Mouse (Mus musculus) left cerebral cortex, postnatal 4 days (tissue): ENCODE results near the gene Fam117a. TPM values are rescaled to one million over a fixed set of nuclear protein-coding genes. Genes with fewer than 3 reads are reported as not detected.
"Not testable (repeated sequence)": the region's sequence is repeated elsewhere in the genome, so short reads cannot be mapped to it uniquely, and the experiment has no call there.

Source experiments
- DNase-seq: peaks from one replicate; pipeline ENCODE4 v3.0.0-alpha.2; 2022
- intact Hi-C: fragments of 180-260 bp; cut with DNase I; formaldehyde crosslinking; loops from one replicate; pipeline ENCODE4 v1.15.1; 2025
- total RNA-seq, 2 experiments: library from RNA; stranded (reverse); gene quantifications; 2 replicates each; pipeline ENCODE4 v1.2.3; 2021

The Fam117a gene
- total RNA-seq, 2 experiments from 2014 or later, result 4.5 to 4.8 TPM

- intact Hi-C loops, result no loop called here
- DNase-seq, result no peak
Measured at GRCm38 (mm10) chr11:95389006-95389405, 52.2 kb downstream of the Fam117a start.

- no peak for DNase-seq
- intact Hi-C loops, result no loop called here
Measured at GRCm38 (mm10) chr11:95390420-95390819, 53.6 kb downstream of the Fam117a start.

- intact Hi-C loops, result no loop called here
- DNase-seq, result no peak
Measured at GRCm38 (mm10) chr11:95391201-95391600, 54.4 kb downstream of the Fam117a start.

GRCm38 (mm10) chr11:95391743-95392142 is 54.9 kb downstream of the Fam117a start:
- intact Hi-C loops, result no loop called here
- DNase-seq, result peak; percentile 60

DNA sequence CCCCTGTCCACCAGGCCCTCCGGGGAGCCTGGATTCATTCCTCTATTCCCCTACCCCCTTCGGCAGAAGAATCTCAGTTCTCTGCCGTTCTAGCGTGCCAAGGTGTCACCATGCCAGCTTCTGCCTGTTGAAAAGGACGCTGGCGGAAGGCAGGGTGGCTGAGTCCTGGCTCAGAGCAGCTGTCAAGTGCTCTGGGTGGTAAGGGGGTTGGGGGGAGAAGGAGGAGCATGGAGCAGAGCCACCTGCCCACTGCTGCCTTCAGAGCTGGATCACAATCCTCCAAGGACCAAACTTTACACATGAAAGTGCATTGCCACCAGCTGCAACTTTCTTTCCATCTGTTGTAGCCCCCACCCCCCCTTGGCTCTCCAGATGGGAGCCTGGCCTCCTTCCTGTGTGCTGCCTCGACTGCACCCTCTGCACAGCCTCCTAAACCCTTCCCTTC is 55.4 kb downstream of the Fam117a start:
- intact Hi-C loops, result no loop called here
- peak; percentile 95 for DNase-seq

- intact Hi-C loops, result no loop called here
- DNase-seq, result peak; percentile 61
Measured at GRCm38 (mm10) chr11:95392708-95393499, 56.1 kb downstream of the Fam117a start.

DNA sequence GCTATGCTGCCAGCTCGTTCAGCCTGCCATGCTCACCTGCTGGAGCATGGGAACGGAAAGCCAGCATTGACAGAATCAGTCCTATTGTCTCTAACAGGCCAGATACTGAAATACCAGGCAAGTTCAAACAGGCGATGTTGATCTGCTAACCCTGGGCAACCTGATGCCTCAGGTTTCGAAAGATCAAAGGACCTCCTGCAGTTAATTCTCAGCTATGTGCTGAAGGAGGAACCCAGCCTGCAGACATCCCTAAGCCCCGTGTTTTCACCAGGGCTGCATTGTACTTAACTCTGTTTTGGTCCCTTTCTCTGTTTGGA is 56.6 kb downstream of the Fam117a start:
- intact Hi-C loops, result no loop called here
- DNase-seq, result no peak

DNA sequence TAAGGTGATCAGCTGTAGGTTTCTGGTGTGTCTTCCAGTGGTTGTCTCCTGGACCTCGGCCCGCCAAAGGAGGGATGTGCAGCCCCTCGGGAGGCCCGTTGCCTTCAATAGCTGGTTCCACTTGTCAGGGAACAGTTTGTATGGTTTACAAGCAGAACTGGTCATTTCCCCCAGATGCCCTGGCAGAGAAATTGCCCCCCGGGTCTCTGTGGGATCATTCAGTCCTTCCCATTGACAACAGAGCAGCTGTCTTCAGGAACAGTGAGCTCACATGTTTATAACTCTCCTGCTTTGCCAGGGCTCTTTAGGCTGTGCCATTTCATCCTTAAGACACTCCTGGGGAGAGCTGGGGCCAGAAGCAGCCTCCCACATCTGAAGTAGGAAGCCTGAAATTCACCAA is 57.3 kb downstream of the Fam117a start:
- intact Hi-C loops, result no loop called here
- peak; percentile 78 for DNase-seq

DNA sequence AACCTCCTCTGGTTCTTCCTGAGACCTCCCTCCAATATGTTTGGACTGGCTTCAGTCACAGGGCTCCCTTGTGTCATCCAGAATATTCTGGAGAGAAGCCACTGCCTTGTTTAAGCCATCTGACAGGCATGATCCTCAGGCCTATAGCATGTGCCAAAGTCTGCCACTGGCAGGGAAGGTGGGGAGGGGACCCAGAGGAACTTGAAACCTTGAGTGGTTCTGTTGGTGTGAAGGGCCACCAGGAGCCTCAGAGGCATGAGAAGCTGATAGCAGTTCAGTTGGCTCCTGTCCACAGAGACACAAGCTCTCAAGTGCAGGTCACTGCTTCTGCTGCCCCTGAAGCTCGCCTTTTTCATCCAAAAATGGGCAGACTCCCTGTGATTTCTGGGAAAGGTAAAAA is 59.7 kb downstream of the Fam117a start:
- intact Hi-C loops, result no loop called here
- DNase-seq, result peak; percentile 57

DNA sequence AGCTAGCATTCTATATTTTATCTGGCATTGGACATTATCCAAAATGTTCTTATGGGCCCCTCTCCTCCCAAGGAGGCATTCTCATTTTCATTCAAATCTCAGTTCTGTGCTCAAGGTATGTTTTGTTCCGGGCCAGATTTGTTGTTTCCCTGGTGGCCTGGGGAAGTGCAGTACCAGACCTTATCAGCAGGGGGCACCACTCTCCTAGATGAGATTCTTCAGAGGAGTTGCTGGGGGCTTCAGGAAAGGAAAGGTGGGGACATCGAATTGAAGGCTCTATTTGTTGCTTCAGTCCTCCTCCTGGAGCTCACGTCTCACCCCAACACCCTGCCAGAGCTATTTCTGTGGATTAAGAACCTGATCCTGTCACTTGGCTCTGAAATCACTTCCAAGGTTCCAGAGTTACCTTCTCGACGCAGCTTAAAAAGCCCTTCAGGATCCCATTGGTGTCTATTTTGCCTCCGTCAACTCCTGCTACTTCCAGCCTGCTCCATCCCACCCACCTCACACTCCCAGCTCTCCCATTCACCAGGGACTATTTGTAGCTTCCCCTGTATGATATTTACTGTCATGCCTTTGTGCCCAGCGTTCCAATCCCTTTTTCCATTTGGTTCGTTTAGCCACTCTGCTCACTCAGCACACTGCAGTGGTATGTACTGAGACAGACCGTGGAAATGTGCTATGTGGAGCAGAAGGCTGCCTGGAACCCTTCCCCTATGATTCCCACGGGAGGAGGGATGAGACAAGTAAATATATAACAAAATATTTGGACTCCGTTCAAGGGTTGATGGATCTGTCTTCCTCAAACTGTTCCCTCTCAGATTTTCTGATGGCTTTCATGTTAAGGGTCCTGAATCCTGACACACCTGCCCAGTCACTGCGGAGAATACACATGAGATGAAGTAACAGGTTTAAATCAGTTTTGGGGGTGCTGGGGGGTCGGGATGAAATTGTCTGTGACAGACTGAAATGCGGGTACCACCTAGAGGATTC is 61.3 kb downstream of the Fam117a start:
- intact Hi-C loops, result loop anchor here (2.0 kb wide), 1 partner anchor 123 kb away; no protein-coding TSS in a partner anchor

GRCm38 (mm10) chr11:95399520-95400020 is 62.8 kb downstream of the Fam117a start:
- intact Hi-C loops, result loop anchor here (2.0 kb wide), 1 partner anchor 121 kb away; no protein-coding TSS in a partner anchor
- peak; percentile 49 for DNase-seq

More for the DNA sequence above, 61.3 kb downstream of the Fam117a start:
- DNase-seq, result peak; percentile 81

GRCm38 (mm10) chr11:95401568-95401967 is 64.8 kb downstream of the Fam117a start:
- intact Hi-C loops, result no loop called here
- no peak for DNase-seq

DNA sequence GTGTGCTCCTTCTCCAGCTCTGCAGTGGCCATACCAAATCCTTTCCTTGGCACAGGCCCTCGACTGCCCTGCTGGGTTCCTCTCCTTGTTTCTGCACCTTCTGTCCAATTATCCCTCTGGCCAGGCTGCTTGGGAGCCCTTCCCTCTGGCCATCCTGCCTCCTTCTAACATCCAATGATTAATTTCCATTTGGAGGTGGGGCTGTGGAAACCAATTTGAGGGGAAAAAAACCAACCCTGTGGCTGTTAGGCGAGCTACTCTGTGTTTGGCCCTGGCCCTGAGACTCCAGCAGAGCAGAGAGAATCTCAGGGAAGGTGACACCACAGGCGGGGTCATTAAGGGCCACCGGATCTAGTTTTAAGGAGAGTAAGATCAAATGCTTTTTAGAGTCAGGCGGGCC is 65.4 kb downstream of the Fam117a start:
- peak; percentile 88 for DNase-seq
- intact Hi-C loops, result no loop called here

DNA sequence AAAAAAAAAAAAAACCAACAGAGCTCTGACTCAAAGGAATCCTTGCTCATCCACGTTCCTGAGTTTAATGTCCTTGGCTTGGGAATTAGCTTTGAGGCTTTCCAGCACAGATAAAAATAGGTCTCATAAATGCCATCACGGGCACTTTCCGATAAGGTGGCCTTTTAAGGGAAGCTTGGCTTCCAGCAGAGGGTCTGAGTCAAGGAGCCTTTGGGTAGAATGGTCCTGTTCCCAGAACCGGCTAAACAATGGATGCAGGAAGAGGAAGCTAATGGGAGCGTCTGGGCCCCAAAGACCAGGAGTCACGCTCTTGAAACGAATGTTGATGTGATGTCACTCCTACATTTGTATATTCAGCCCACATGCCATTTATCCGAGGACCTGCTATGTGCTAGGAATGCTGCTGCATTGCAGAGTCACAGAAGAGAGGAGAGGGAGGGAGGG is 65.9 kb downstream of the Fam117a start:
- no peak for DNase-seq
- intact Hi-C loops, result no loop called here

DNA sequence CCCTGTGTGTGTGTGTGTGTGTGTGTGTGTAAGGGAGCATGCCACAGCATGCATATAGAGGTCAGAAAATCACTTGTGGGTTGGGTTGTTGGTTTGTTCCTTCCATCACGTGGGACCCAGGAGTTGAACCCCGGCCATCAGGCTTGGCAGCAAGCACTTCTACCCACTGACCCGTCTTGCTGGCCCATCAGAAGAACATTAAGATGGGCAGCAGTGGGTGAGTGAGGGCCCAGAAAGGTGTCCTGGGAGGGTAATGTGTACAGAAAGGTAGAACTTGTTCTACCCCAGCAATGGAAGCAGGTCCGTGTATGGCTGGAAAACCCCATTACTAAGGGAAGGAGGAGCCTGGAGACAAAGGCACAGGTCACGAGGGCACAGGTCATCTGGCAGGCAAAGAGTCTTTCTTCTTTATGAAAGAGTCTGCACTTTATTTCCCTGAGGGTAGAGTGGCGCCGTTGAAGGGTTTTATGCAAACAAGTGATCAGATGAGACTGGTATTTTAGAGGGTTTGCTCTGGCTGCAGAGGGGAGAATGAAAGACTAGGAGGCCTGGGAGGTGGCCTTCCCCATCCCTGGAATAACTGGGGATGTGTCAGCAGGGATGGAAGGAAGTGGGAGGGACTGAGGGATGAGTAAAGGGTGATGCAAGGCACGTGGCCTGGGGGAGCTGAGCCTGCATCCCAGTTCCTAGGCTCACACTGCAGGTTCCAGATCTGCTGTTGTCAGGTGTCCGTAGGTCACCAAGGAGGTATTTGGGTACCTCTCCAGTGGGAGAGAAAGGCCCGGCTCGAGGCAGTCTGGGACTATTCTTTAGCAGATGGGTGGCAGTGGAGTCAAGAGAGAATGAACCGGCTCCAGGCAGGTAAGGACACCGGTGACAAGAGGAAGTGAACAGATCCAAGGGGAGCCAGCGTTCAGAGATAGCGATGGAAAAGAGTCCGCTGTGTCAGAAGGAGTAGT is 66.8 kb downstream of the Fam117a start:
- DNase-seq, result no peak
- intact Hi-C loops, result no loop called here

- intact Hi-C loops, result no loop called here
- no peak for DNase-seq
Measured at GRCm38 (mm10) chr11:95405771-95406170, 69.0 kb downstream of the Fam117a start.

- intact Hi-C loops, DNase-seq: not testable (repeated sequence)
Measured at GRCm38 (mm10) chr11:95406398-95406797, 69.6 kb downstream of the Fam117a start.

GRCm38 (mm10) chr11:95409450-95410112 is 72.8 kb downstream of the Fam117a start:
- intact Hi-C loops, result no loop called here
- no peak for DNase-seq

GRCm38 (mm10) chr11:95411453-95412013 is 74.7 kb downstream of the Fam117a start:
- no peak for DNase-seq
- intact Hi-C loops, result no loop called here
